Mouse (Mus musculus): ENCODE results near the gene Mrps18a. TPM values are rescaled to one million over a fixed set of nuclear protein-coding genes. Genes with fewer than 3 reads are reported as not detected.

Mrps18a gene
- polyA plus RNA-seq, 1 experiment from 2014 or later = 171 TPM

DNA sequence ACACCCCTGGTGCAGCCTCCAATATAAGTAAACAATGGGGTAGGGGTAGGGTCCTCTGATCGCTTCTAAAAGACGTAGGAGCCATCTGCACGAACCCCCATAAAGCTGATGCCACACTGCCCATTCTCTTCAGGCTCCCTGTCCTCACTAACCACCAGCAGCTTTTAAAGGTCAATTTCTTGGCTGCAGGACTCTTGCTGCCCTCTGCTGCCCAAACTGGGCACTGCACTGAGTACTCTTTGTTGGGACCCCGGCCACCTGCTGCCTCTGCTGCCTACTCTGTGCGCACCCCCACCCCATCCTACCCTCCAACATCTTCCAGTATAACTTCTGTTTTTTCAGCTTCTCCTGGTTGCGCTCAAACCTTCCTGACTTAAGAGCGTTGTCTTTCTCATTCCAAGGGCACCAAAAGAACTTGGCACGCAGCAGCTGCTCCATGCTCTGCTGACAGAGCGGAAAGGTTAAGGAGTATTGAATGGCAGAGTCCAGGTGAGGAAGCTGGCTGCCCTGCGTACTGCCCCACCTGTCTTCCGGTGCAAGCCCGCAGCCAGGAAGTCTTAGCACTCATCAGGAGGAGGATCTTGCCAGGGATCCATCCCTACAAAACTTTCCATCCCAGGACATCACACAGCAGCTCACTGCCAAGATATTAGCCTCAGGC lies 21.4 kb downstream of the Mrps18a start:
- Histone ChIP-seq H3K4me1 (replicated peaks; ENCODE audit: insufficient read depth, low read length) (no peaks in the 10 kb centered on the region), H3K4me3 (replicated peaks; ENCODE audit: low read depth, low read length) (no peak overlapping the region), H3K4me2 (ENCODE audit: low read length) (0 out of 2 replicates have a peak overlapping the region, but pooled peaks have one; percentile 8), H3K36me3 (ENCODE audit: insufficient read depth, low read length) (peaks cover 16% of the 10 kb centered on the region), H3K9me3 (replicated peaks; ENCODE audit: low read length) (no peaks in the 10 kb centered on the region), H3K9ac (ENCODE audit: low read depth, low read length) (no peak overlapping the region), H3K27ac (no peak overlapping the region), H3K27me3 (ENCODE audit: insufficient read depth, low read length) (no peaks in the 10 kb centered on the region)
- 11% methylated on average over 12 of the region's 12 CpGs for WGBS
- ATAC-seq (replicated peaks; ENCODE audit: low FRiP score, low read depth) = peak; percentile 80
- DNase-seq (ENCODE audit: low spot score) = peak; percentile 84
- peak; percentile 92 for TF ChIP-seq CTCF (IDR thresholded peaks at IDR 0.05; ENCODE audit: low read depth)

DNA sequence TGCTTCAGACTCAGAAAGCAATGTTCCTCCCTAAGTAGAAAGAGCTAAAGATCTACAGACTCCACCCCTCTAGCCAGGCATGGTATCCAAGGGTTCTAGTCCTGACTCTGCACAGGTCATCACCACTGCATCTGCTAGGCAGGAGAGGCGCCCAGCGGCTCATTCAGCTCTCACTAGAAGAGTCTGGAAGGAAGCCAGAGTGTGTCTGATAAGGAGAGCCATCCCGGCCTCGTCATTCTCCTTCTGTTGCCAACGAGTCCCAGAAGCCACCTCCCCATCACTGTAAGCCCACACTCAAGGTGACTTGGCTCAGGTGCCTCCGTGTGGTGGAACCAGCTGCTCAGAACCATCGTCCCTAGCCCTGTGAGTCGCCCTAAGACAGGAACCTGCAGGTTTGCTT lies 22.1 kb downstream of the Mrps18a start:
- H3K9ac ChIP-seq (ENCODE audit: low read depth, low read length) = no peak overlapping the region
- H3K36me3 ChIP-seq (ENCODE audit: insufficient read depth, low read length) = peaks cover 11% of the 10 kb centered on the region
- H3K4me3 ChIP-seq (replicated peaks; ENCODE audit: low read depth, low read length) = no peak overlapping the region
- ATAC-seq (replicated peaks; ENCODE audit: low FRiP score, low read depth) (no peak), DNase-seq (ENCODE audit: low spot score) (no peak)
- H3K9me3 ChIP-seq (replicated peaks; ENCODE audit: low read length) = no peaks in the 10 kb centered on the region
- 71% methylated on average over 8 of the region's 8 CpGs for WGBS
- H3K27ac ChIP-seq = no peak overlapping the region
- H3K4me1 ChIP-seq (replicated peaks; ENCODE audit: insufficient read depth, low read length) = no peaks in the 10 kb centered on the region
- no peak overlapping the region for H3K4me2 ChIP-seq (ENCODE audit: low read length)
- H3K27me3 ChIP-seq (ENCODE audit: insufficient read depth, low read length) = no peaks in the 10 kb centered on the region
- no peak for TF ChIP-seq CTCF (IDR thresholded peaks at IDR 0.05; ENCODE audit: low read depth)

DNA sequence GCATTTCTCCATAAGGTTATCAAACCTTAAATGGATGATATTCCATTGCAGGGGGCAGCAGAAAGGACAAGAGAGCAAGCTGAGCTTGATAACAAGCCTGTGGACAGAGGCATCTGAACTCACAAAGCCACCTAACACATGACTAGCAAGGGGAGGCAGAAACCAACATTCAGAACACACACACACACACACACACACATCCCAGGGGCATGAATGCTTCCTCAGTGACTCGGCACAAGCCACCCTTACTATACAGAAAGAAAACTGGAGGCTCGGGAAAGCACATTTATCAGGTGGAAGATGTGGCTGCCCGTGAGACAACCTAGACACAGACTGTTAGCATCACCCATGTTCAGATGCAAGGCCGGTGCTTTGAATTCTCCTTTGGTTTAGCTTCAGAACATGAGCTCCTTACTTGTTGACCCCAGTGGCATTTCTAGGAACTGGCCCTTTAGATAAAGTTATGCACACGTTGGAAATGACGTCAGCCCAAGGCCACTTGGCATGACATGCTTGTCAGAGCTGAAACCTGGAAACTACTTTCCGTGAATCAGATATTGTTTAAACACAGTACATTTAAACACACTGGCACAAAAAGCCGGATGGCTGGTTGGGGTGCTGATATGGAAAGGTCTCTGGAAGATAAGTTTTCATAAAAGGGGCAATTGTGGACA lies 27.9 kb downstream of the Mrps18a start:
- Histone ChIP-seq H3K27ac (no peak overlapping the region), H3K27me3 (ENCODE audit: insufficient read depth, low read length) (no peaks in the 10 kb centered on the region), H3K4me2 (ENCODE audit: low read length) (no peak overlapping the region), H3K4me1 (replicated peaks; ENCODE audit: insufficient read depth, low read length) (0 out of 2 replicates have a peak, but pooled peaks cover 3% of the 10 kb centered on the region), H3K9ac (ENCODE audit: low read depth, low read length) (no peak overlapping the region), H3K4me3 (replicated peaks; ENCODE audit: low read depth, low read length) (no peak overlapping the region), H3K36me3 (ENCODE audit: insufficient read depth, low read length) (no peaks in the 10 kb centered on the region), H3K9me3 (replicated peaks; ENCODE audit: low read length) (no peaks in the 10 kb centered on the region)
- no peak for ATAC-seq (replicated peaks; ENCODE audit: low FRiP score, low read depth)
- WGBS = 77% methylated on average over 8 of the region's 8 CpGs
- no peak for TF ChIP-seq CTCF (IDR thresholded peaks at IDR 0.05; ENCODE audit: low read depth)
- DNase-seq (ENCODE audit: low spot score) = no peak

DNA sequence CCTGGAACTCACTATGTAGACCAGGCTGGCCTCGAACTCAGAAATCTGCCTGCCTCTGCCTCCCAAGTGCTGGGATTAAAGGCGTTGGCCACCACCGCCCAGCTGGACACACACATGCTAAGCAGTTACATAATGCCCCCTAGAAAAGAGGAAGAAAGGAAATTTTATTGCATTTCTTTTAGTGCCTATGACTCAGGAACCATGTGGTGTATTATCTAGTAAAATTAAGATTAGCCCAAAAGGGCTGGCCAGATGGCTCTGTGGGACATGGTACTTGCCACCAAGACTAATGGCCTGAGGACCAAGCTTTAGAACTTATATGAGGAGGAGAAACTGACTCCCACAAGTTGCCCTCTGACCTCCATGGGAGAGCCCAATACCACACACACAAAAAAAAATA lies 29.1 kb downstream of the Mrps18a start:
- Histone ChIP-seq H3K27me3 (ENCODE audit: insufficient read depth, low read length) (no peaks in the 10 kb centered on the region), H3K36me3 (ENCODE audit: insufficient read depth, low read length) (no peaks in the 10 kb centered on the region), H3K9me3 (replicated peaks; ENCODE audit: low read length) (no peaks in the 10 kb centered on the region), H3K4me2 (ENCODE audit: low read length) (no peak overlapping the region), H3K9ac (ENCODE audit: low read depth, low read length) (no peak overlapping the region), H3K27ac (no peak overlapping the region), H3K4me3 (replicated peaks; ENCODE audit: low read depth, low read length) (no peak overlapping the region), H3K4me1 (replicated peaks; ENCODE audit: insufficient read depth, low read length) (0 out of 2 replicates have a peak, but pooled peaks cover 4% of the 10 kb centered on the region)
- 92% methylated on average over 3 of the region's 3 CpGs for WGBS
- DNase-seq (ENCODE audit: low spot score) (no peak), ATAC-seq (replicated peaks; ENCODE audit: low FRiP score, low read depth) (no peak)
- no peak for TF ChIP-seq CTCF (IDR thresholded peaks at IDR 0.05; ENCODE audit: low read depth)

DNA sequence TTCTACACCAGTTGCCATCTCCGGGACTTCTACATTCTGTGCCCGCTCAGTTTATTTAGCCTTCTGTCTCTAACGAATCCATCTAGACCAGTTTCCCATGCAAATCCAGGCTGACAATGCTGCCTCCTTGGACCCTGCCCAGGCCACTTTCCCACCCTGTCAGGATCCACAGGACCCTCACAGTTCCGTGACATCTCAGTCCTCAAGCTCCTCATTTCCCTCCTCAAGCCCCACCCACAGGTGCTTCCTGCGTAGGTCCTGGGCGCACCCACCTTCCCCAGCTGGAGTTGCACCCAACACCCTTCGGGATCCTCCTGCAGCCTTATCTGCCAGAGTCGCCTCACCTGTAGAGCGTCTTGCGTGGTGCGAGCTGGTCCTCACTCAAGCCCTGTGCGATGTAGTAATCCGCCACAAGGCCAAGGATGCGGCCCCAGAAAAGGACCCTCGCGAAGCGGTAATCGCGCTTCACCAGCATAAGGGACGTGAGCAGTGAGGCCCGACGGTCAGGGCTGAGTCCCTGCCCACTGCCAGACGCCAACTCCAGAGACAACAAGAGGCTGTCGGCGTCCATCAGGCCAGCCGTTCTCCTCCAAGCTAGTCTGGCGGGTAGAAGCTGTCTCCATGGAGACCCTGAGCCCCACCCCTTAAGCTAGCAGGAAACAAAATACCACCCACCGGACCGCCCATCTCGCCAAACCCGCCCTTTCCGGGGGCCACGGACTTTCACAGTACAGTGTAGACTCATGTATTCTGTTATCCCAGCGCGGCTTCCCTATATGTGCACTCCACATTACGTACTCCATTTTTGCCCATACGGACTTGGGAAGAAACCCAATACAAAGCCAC lies 33.0 kb downstream of the Mrps18a start, which contains the start of gene Rsph9:
TSS of gene Rsph9 (minus strand) at position 639 of the 846 bp plus-strand sequence.
- H3K9ac ChIP-seq (ENCODE audit: low read depth, low read length) = peak within 1 kb of the TSS; percentile 41
- H3K27ac ChIP-seq = peak within 1 kb of the TSS; percentile 25; the same call in 1 of the 2 replicates
- DNase-seq (ENCODE audit: low spot score) (peak; percentile 94), ATAC-seq (replicated peaks; ENCODE audit: low FRiP score, low read depth) (peak; percentile 93)
- peak within 1 kb of the TSS; percentile 53 for H3K4me3 ChIP-seq (replicated peaks; ENCODE audit: low read depth, low read length)
- no peaks in the 10 kb centered on the region for H3K27me3 ChIP-seq (ENCODE audit: insufficient read depth, low read length)
- no peak for TF ChIP-seq CTCF (IDR thresholded peaks at IDR 0.05; ENCODE audit: low read depth)
- peaks cover 19% of the 10 kb centered on the region; the same call in 1 of the 2 replicates for H3K36me3 ChIP-seq (ENCODE audit: insufficient read depth, low read length)
- WGBS = 5% methylated on average over 37 of the region's 37 CpGs
- H3K4me1 ChIP-seq (replicated peaks; ENCODE audit: insufficient read depth, low read length) = 0 out of 2 replicates have a peak, but pooled peaks cover 4% of the 10 kb centered on the region
- peak within 1 kb of the TSS; percentile 85 for H3K4me2 ChIP-seq (ENCODE audit: low read length)
- no peaks in the 10 kb centered on the region for H3K9me3 ChIP-seq (replicated peaks; ENCODE audit: low read length)
